Mouse (Mus musculus) embryonic facial prominence, embryonic 11.5 days (tissue): Measurements from ENCODE around the gene Crtc3. TPM values are rescaled to one million over a fixed set of nuclear protein-coding genes. Genes with fewer than 3 reads are reported as not detected.
A peak's percentile ranks its signal among the peaks of the same experiment; 100 is the strongest.

Experiments used
- ATAC-seq: fragments of 200-750 bp; cut with Nextera tagmentation; replicated peaks from 2 replicates; pipeline ENCODE4 v1.8.0; 2017; ENCODE audit warnings: low read depth; ENCODE audit not compliant: insufficient number of reproducible peaks, low FRiP score, low TSS enrichment
- DNase-seq: peaks from one replicate; pipeline ENCODE4 v3.0.0-alpha.2; 2015; ENCODE audit warnings: low spot score
- H3K27ac ChIP-seq: fragments of 300-500 bp; sonication (generic); replicated peaks from 2 replicates; pipeline ENCODE4 v1.5.1; 2014; ENCODE audit warnings: mild to moderate bottlenecking, low read depth, low read length, control low read depth
- H3K27me3 ChIP-seq: fragments of 300-500 bp; sonication (generic); 2 replicates; pipeline ENCODE4 v1.6.1; 2014; ENCODE audit warnings: mild to moderate bottlenecking, low read length, moderate library complexity, mixed read lengths; ENCODE audit not compliant: control insufficient read depth, insufficient read depth
- H3K36me3 ChIP-seq: fragments of 300-500 bp; sonication (generic); replicated peaks from 2 replicates; pipeline ENCODE4 v1.6.1; 2014; ENCODE audit warnings: low read depth, mild to moderate bottlenecking, low read length, moderate library complexity, mixed read lengths; ENCODE audit not compliant: control insufficient read depth, insufficient read depth
- H3K4me1 ChIP-seq: fragments of 300-500 bp; sonication (generic); 2 replicates; pipeline ENCODE4 v1.6.1; 2014; ENCODE audit warnings: low read length, mixed read lengths; ENCODE audit not compliant: control insufficient read depth, insufficient read depth
- H3K4me2 ChIP-seq: fragments of 300-500 bp; sonication (generic); 2 replicates; pipeline ENCODE4 v1.6.1; 2014; ENCODE audit warnings: low read depth, mild to moderate bottlenecking, control low read depth, low read length, moderate library complexity
- H3K4me3 ChIP-seq: fragments of 300-500 bp; sonication (generic); 2 replicates; pipeline ENCODE4 v1.5.1; 2014; ENCODE audit warnings: low read depth, low read length, control low read depth
- H3K9ac ChIP-seq: fragments of 300-500 bp; sonication (generic); replicated peaks from 2 replicates; pipeline ENCODE4 v1.6.1; 2014; ENCODE audit warnings: mild to moderate bottlenecking, control low read depth, low read length
- H3K9me3 ChIP-seq: fragments of 300-500 bp; sonication (generic); replicated peaks from 2 replicates; pipeline ENCODE4 v1.6.1; 2016; ENCODE audit warnings: mild to moderate bottlenecking, low read length, inconsistent platforms, mixed read lengths; ENCODE audit not compliant: control insufficient read depth
- WGBS: fragments of 180-500 bp; shearing (Covaris S2); extraction: QIAGEN DNeasy Blood & Tissue Kit; methylation state at CpG from one replicate; pipeline ENCODE4 v1.1.7; 2014; 5-methylcytosine and 5-hydroxymethylcytosine counted together
- polyA plus RNA-seq: library from polyadenylated mRNA; unstranded; fragments of >200 nt; fragmentation: Nextera tagmentation; extraction: Ambion mirVana; gene quantifications from 2 replicates; pipeline ENCODE4 v1.2.1, GENCODE M21; 2014

Gene Crtc3
- polyA plus RNA-seq, 1 experiment from 2014 or later, result 8.4 TPM

- DNase-seq (no peak), ATAC-seq (no peak)
- Histone ChIP-seq H3K4me2 (no peak overlapping the region), H3K27me3 (no peaks in the 10 kb centered on the region), H3K4me3 (no peak overlapping the region), H3K9me3 (no peaks in the 10 kb centered on the region), H3K36me3 (no peaks in the 10 kb centered on the region), H3K9ac (no peak overlapping the region), H3K4me1 (no peaks in the 10 kb centered on the region; the same call in 1 of the 2 replicates), H3K27ac (no peak overlapping the region)
- WGBS, result 45% methylated on average over 8 of the region's 8 CpGs
These were observed 59.9 kb downstream of the Crtc3 start for GRCm38 (mm10) chr7:80628708-80629183.

- no peaks in the 10 kb centered on the region; the same call in 1 of the 2 replicates for H3K4me1 ChIP-seq
- no peaks in the 10 kb centered on the region for H3K27me3 ChIP-seq
- H3K4me3 ChIP-seq, result no peak overlapping the region
- WGBS, result 87% methylated on average over 5 of the region's 5 CpGs
- H3K9ac ChIP-seq, result no peak overlapping the region
- H3K36me3 ChIP-seq, result no peaks in the 10 kb centered on the region
- no peaks in the 10 kb centered on the region for H3K9me3 ChIP-seq
- ATAC-seq (no peak), DNase-seq (no peak)
- no peak overlapping the region for H3K27ac ChIP-seq
- no peak overlapping the region for H3K4me2 ChIP-seq
These were observed 61.7 kb downstream of the Crtc3 start for GRCm38 (mm10) chr7:80626943-80627342.

GRCm38 (mm10) chr7:80625841-80626240 lies 62.8 kb downstream of the Crtc3 start:
- no peaks in the 10 kb centered on the region for H3K36me3 ChIP-seq
- WGBS, result 72% methylated on average over 7 of the region's 7 CpGs
- no peak overlapping the region for H3K4me3 ChIP-seq
- no peaks in the 10 kb centered on the region for H3K9me3 ChIP-seq
- no peaks in the 10 kb centered on the region for H3K27me3 ChIP-seq
- no peak overlapping the region for H3K4me2 ChIP-seq
- no peak overlapping the region for H3K9ac ChIP-seq
- ATAC-seq, result no peak
- DNase-seq, result no peak
- H3K4me1 ChIP-seq, result no peaks in the 10 kb centered on the region; the same call in 1 of the 2 replicates
- no peak overlapping the region for H3K27ac ChIP-seq

- H3K4me3 ChIP-seq, result no peak overlapping the region
- no peaks in the 10 kb centered on the region for H3K4me1 ChIP-seq
- H3K36me3 ChIP-seq, result no peaks in the 10 kb centered on the region
- no peak overlapping the region for H3K9ac ChIP-seq
- WGBS, result 89% methylated on average over 5 of the region's 5 CpGs
- H3K27me3 ChIP-seq, result no peaks in the 10 kb centered on the region
- H3K27ac ChIP-seq, result no peak overlapping the region
- no peak for ATAC-seq
- DNase-seq, result no peak
- no peaks in the 10 kb centered on the region for H3K9me3 ChIP-seq
- H3K4me2 ChIP-seq, result no peak overlapping the region
These were observed 65.4 kb downstream of the Crtc3 start for GRCm38 (mm10) chr7:80623276-80623675.

GRCm38 (mm10) chr7:80616096-80616495 lies 72.6 kb downstream of the Crtc3 start:
- no peak overlapping the region for H3K9ac ChIP-seq
- DNase-seq, result no peak
- WGBS, result 69% methylated on average over 9 of the region's 9 CpGs
- no peak overlapping the region for H3K4me2 ChIP-seq
- no peaks in the 10 kb centered on the region for H3K9me3 ChIP-seq
- no peaks in the 10 kb centered on the region for H3K27me3 ChIP-seq
- no peak overlapping the region for H3K4me3 ChIP-seq
- H3K27ac ChIP-seq, result no peak overlapping the region
- ATAC-seq, result no peak
- no peaks in the 10 kb centered on the region for H3K4me1 ChIP-seq
- H3K36me3 ChIP-seq, result no peaks in the 10 kb centered on the region

GRCm38 (mm10) chr7:80614042-80614441 lies 74.6 kb downstream of the Crtc3 start:
- 94% methylated on average over 3 of the region's 3 CpGs for WGBS
- H3K9me3 ChIP-seq, result no peaks in the 10 kb centered on the region
- no peak for DNase-seq
- no peaks in the 10 kb centered on the region for H3K36me3 ChIP-seq
- ATAC-seq, result no peak
- no peak overlapping the region for H3K27ac ChIP-seq
- H3K27me3 ChIP-seq, result no peaks in the 10 kb centered on the region
- H3K4me2 ChIP-seq, result no peak overlapping the region
- no peaks in the 10 kb centered on the region for H3K4me1 ChIP-seq
- H3K4me3 ChIP-seq, result no peak overlapping the region
- no peak overlapping the region for H3K9ac ChIP-seq

GRCm38 (mm10) chr7:80612191-80612787 lies 76.4 kb downstream of the Crtc3 start:
- H3K9ac ChIP-seq, result no peak overlapping the region
- no peaks in the 10 kb centered on the region for H3K27me3 ChIP-seq
- no peaks in the 10 kb centered on the region for H3K4me1 ChIP-seq
- no peaks in the 10 kb centered on the region for H3K9me3 ChIP-seq
- DNase-seq, result peak; percentile 60
- H3K27ac ChIP-seq, result peak overlapping the region; percentile 32; the same call in 1 of the 2 replicates
- 46% methylated on average over 11 of the region's 11 CpGs for WGBS
- no peak for ATAC-seq
- no peak overlapping the region for H3K4me3 ChIP-seq
- no peak overlapping the region for H3K4me2 ChIP-seq
- H3K36me3 ChIP-seq, result no peaks in the 10 kb centered on the region

- Histone ChIP-seq H3K4me3 (no peak overlapping the region), H3K27me3 (no peaks in the 10 kb centered on the region), H3K9me3 (no peaks in the 10 kb centered on the region), H3K36me3 (no peaks in the 10 kb centered on the region), H3K27ac (peak overlapping the region; percentile 32; the same call in 1 of the 2 replicates), H3K4me1 (no peaks in the 10 kb centered on the region), H3K4me2 (no peak overlapping the region), H3K9ac (no peak overlapping the region)
- no peak for DNase-seq
- ATAC-seq, result no peak
- WGBS, result 68% methylated on average over 7 of the region's 7 CpGs
These were observed 77.0 kb downstream of the Crtc3 start for GRCm38 (mm10) chr7:80611646-80612045.
